Mouse (Mus musculus): Measurements from ENCODE around the gene Tprg. TPM values are rescaled to one million over a fixed set of nuclear protein-coding genes. Genes with fewer than 3 reads are reported as not detected.

The Tprg gene
- polyA plus RNA-seq, 1 experiment from 2014 or later, result not detected

DNA sequence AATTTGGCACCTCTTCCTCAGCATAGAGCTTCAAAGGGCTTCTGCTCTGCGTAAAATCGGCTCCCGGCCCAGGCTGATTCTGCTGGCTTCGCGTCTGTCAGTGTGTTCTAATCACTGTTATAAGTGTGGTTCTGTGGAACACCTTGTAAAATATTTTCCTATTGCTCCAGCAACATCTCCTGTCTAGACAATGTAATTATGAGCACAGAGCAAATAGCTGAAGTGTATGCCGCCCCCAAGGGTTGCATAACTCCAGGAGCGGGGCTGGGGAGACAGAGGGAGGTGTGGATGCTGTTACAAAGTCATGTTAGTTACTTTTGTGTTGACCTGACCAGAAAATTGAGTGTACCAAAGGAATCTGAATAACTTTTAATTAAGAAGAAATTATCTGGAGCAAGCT is 81.2 kb downstream of the Tprg start:
- H3K27me3 ChIP-seq (ENCODE audit: control insufficient read depth, insufficient read depth, low read length), result no peaks in the 10 kb centered on the region
- H3K4me2 ChIP-seq, result no peak overlapping the region
- no peaks in the 10 kb centered on the region for H3K4me1 ChIP-seq (ENCODE audit: control insufficient read depth, insufficient read depth, low read length)
- no peaks in the 10 kb centered on the region for H3K36me3 ChIP-seq (ENCODE audit: control insufficient read depth, insufficient read depth, low read length)
- H3K4me3 ChIP-seq (ENCODE audit: low read depth, low read length), result no peak overlapping the region
- no peaks in the 10 kb centered on the region for H3K9me3 ChIP-seq (replicated peaks; ENCODE audit: control insufficient read depth, low read length)
- 71% methylated on average over 7 of the region's 7 CpGs for WGBS (ENCODE audit: insufficient replicate concordance)
- H3K27ac ChIP-seq (ENCODE audit: low read depth, low read length), result no peak overlapping the region
- no peak for ATAC-seq (replicated peaks; ENCODE audit: insufficient number of reproducible peaks, low FRiP score, low TSS enrichment)
- H3K9ac ChIP-seq (ENCODE audit: low read depth, low read length), result no peak overlapping the region

DNA sequence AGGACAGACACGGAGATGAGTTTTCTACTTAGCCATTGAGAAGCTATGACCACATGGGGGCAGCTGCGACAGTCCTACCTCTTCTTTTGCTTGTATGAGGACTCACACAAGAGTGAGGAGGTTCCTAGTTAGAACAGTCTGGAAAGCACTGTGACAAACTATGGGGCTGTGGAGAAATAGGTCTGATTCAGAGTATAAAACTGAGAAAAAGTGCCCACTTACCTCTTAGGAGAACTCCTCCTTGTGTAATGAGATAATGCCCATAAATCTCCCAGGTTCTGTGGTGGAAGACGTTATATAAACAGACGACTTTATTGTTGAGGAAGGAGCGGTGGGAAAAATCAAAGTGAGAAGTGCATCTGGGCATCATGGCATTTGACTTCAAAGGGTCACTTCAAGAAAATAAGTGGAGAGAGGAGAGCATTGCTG is 83.4 kb downstream of the Tprg start:
- no peaks in the 10 kb centered on the region for H3K9me3 ChIP-seq (replicated peaks; ENCODE audit: control insufficient read depth, low read length)
- no peak for ATAC-seq (replicated peaks; ENCODE audit: insufficient number of reproducible peaks, low FRiP score, low TSS enrichment)
- no peak overlapping the region for H3K4me3 ChIP-seq (ENCODE audit: low read depth, low read length)
- no peaks in the 10 kb centered on the region for H3K4me1 ChIP-seq (ENCODE audit: control insufficient read depth, insufficient read depth, low read length)
- H3K27me3 ChIP-seq (ENCODE audit: control insufficient read depth, insufficient read depth, low read length), result no peaks in the 10 kb centered on the region
- no peak overlapping the region for H3K4me2 ChIP-seq
- WGBS (ENCODE audit: insufficient replicate concordance), result 65% methylated on average over 5 of the region's 5 CpGs
- H3K9ac ChIP-seq (ENCODE audit: low read depth, low read length), result no peak overlapping the region
- H3K27ac ChIP-seq (ENCODE audit: low read depth, low read length), result no peak overlapping the region
- H3K36me3 ChIP-seq (ENCODE audit: control insufficient read depth, insufficient read depth, low read length), result no peaks in the 10 kb centered on the region

DNA sequence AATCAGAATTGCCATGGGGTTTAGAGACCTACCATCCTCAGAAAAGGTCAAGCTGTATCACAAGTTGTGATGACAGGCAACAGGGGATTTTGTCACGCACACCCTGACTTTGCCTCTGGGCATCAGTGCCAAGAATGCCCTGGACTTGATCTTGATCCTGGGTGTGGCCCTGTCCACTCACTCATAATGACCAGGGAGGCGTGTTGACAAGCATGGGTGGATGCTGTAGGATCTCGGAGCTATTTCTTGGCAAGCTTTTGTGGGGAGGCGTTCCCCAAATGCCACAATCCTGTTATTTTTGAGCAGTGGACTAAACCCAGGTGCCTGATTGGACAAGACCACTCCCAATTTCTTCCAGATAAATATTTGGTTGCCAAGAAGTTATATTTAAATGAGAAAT is 87.5 kb downstream of the Tprg start:
- H3K4me3 ChIP-seq (ENCODE audit: low read depth, low read length), result no peak overlapping the region
- no peaks in the 10 kb centered on the region for H3K27me3 ChIP-seq (ENCODE audit: control insufficient read depth, insufficient read depth, low read length)
- H3K4me2 ChIP-seq, result no peak overlapping the region
- WGBS (ENCODE audit: insufficient replicate concordance), result 68% methylated on average over 4 of the region's 4 CpGs
- H3K36me3 ChIP-seq (ENCODE audit: control insufficient read depth, insufficient read depth, low read length), result no peaks in the 10 kb centered on the region
- no peaks in the 10 kb centered on the region for H3K4me1 ChIP-seq (ENCODE audit: control insufficient read depth, insufficient read depth, low read length)
- no peak overlapping the region for H3K27ac ChIP-seq (ENCODE audit: low read depth, low read length)
- H3K9me3 ChIP-seq (replicated peaks; ENCODE audit: control insufficient read depth, low read length), result no peaks in the 10 kb centered on the region
- ATAC-seq (replicated peaks; ENCODE audit: insufficient number of reproducible peaks, low FRiP score, low TSS enrichment), result no peak
- H3K9ac ChIP-seq (ENCODE audit: low read depth, low read length), result no peak overlapping the region

DNA sequence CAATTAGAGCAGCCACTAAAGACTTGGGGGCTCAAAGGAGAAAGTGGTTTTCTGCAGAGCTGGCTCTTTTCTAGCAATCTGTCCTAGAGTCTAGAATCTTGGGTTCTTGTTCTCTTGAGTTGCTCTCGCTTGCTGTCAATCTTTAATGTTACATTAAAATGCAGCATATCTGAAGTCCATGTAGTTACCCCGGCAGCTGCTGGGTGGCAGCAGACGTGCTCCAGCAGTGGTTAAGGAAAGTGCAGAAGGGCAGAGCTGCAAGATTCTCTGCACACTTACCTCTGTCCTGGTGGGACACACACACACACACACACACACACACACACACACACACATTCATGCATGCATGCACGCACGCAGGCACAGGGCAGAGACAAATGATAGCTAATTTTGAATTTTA is 88.2 kb downstream of the Tprg start:
- Histone ChIP-seq H3K9ac (ENCODE audit: low read depth, low read length) (no peak overlapping the region), H3K4me1 (ENCODE audit: control insufficient read depth, insufficient read depth, low read length) (no peaks in the 10 kb centered on the region), H3K4me3 (ENCODE audit: low read depth, low read length) (no peak overlapping the region), H3K27me3 (ENCODE audit: control insufficient read depth, insufficient read depth, low read length) (no peaks in the 10 kb centered on the region), H3K27ac (ENCODE audit: low read depth, low read length) (no peak overlapping the region), H3K4me2 (no peak overlapping the region), H3K9me3 (replicated peaks; ENCODE audit: control insufficient read depth, low read length) (no peaks in the 10 kb centered on the region), H3K36me3 (ENCODE audit: control insufficient read depth, insufficient read depth, low read length) (no peaks in the 10 kb centered on the region)
- no peak for ATAC-seq (replicated peaks; ENCODE audit: insufficient number of reproducible peaks, low FRiP score, low TSS enrichment)
- 50% methylated on average over 5 of the region's 5 CpGs for WGBS (ENCODE audit: insufficient replicate concordance)

DNA sequence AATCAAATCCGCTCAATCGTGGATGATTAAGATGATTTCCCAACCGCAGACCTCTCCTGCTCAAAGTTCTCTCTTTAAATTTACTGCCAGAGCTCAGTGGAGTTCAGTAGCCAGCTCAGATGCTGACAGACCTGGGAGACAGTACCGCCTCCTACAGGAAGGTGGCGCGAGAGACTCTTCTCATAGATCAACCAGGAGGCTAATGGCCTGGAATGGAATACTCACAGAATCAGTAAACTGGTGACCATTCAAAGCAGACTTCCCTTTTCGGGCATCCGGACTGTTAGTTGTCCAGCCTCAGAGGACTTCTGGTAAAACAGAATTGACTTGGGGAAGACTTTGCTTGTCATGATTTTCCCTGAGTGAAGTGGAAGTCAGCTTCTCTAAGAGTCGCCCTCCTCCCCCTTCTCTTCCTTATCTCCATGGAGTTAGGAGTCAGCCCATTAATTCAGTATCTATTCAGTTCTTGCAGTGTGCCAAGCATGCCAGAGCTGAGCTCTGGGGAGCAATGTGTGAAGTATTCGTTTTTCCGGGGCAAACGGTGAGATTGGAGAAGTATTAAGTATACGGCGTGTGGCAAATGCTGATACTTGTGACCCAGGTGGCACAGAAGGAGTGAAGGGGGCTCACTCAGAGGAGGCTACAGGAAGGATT is 90.2 kb downstream of the Tprg start:
- H3K9ac ChIP-seq (ENCODE audit: low read depth, low read length), result no peak overlapping the region
- H3K27ac ChIP-seq (ENCODE audit: low read depth, low read length), result no peak overlapping the region
- ATAC-seq (replicated peaks; ENCODE audit: insufficient number of reproducible peaks, low FRiP score, low TSS enrichment), result no peak
- no peaks in the 10 kb centered on the region for H3K4me1 ChIP-seq (ENCODE audit: control insufficient read depth, insufficient read depth, low read length)
- no peaks in the 10 kb centered on the region for H3K9me3 ChIP-seq (replicated peaks; ENCODE audit: control insufficient read depth, low read length)
- no peaks in the 10 kb centered on the region for H3K27me3 ChIP-seq (ENCODE audit: control insufficient read depth, insufficient read depth, low read length)
- WGBS (ENCODE audit: insufficient replicate concordance), result 36% methylated on average over 14 of the region's 14 CpGs
- H3K4me3 ChIP-seq (ENCODE audit: low read depth, low read length), result no peak overlapping the region
- H3K36me3 ChIP-seq (ENCODE audit: control insufficient read depth, insufficient read depth, low read length), result no peaks in the 10 kb centered on the region
- no peak overlapping the region for H3K4me2 ChIP-seq

DNA sequence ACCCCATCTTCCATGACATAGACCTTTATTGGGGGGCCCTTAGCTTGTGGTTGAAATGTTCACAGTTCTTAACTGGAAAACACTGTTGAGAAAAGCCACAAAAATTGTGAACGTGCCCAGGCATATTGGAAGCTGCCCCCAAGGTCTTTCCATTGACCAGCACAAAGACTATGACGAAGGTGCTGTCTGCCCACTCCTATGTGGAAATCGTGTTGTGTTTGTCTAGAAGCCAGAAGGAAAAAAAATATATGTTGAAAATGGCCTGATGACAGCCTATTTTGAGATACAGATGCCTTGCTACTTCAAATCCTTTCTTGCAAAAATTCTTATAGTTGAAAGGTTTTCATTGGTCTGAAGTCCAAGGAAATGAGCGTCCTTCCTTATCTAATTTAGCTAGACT is 91.1 kb downstream of the Tprg start:
- no peak for ATAC-seq (replicated peaks; ENCODE audit: insufficient number of reproducible peaks, low FRiP score, low TSS enrichment)
- Histone ChIP-seq H3K9me3 (replicated peaks; ENCODE audit: control insufficient read depth, low read length) (no peaks in the 10 kb centered on the region), H3K4me2 (no peak overlapping the region), H3K4me1 (ENCODE audit: control insufficient read depth, insufficient read depth, low read length) (no peaks in the 10 kb centered on the region), H3K4me3 (ENCODE audit: low read depth, low read length) (no peak overlapping the region), H3K27ac (ENCODE audit: low read depth, low read length) (no peak overlapping the region), H3K27me3 (ENCODE audit: control insufficient read depth, insufficient read depth, low read length) (no peaks in the 10 kb centered on the region), H3K9ac (ENCODE audit: low read depth, low read length) (no peak overlapping the region), H3K36me3 (ENCODE audit: control insufficient read depth, insufficient read depth, low read length) (no peaks in the 10 kb centered on the region)
- WGBS (ENCODE audit: insufficient replicate concordance), result 69% methylated on average over 4 of the region's 4 CpGs

DNA sequence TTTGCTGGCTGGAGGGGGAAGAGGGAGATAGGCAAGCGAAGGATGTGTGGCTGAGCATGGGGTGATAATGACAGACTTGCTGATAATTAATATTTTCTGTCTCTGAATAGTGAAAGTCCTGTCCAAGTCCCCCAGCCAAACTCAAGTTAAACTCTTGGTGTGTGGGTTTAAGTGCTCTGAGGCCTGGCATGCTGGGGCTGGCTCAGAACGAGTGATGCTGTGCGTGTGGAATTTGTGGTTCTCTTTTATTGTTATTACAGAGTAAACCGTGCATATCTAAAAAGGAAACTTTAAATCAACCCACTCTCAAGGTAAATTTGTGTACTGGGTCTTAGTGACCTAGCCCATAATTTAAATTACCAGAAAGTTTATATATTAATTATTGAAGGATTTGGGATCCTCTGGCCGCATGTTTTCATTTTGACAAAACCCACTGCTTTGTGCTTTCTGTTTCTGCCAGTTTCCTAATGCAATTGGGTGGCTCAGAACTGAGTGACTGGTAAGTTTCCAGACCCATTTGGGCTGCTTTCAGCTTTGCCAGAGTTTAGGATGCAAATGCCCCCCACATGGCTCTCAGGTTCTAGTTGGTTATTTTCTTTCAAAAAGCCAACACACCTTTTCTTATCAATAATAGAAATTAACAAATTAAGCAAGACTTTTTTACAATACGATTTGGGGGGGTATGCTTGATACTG is 99.0 kb downstream of the Tprg start:
- H3K9me3 ChIP-seq (replicated peaks; ENCODE audit: control insufficient read depth, low read length), result no peaks in the 10 kb centered on the region
- no peaks in the 10 kb centered on the region for H3K36me3 ChIP-seq (ENCODE audit: control insufficient read depth, insufficient read depth, low read length)
- H3K27me3 ChIP-seq (ENCODE audit: control insufficient read depth, insufficient read depth, low read length), result no peaks in the 10 kb centered on the region
- H3K4me3 ChIP-seq (ENCODE audit: low read depth, low read length), result no peak overlapping the region
- 74% methylated on average over 6 of the region's 6 CpGs for WGBS (ENCODE audit: insufficient replicate concordance)
- no peak overlapping the region for H3K4me2 ChIP-seq
- H3K9ac ChIP-seq (ENCODE audit: low read depth, low read length), result no peak overlapping the region
- ATAC-seq (replicated peaks; ENCODE audit: insufficient number of reproducible peaks, low FRiP score, low TSS enrichment), result no peak
- no peaks in the 10 kb centered on the region for H3K4me1 ChIP-seq (ENCODE audit: control insufficient read depth, insufficient read depth, low read length)
- H3K27ac ChIP-seq (ENCODE audit: low read depth, low read length), result no peak overlapping the region

GRCm38 (mm10) chr16:25394676-25395075 is 108.1 kb downstream of the Tprg start:
- Histone ChIP-seq H3K4me2 (no peak overlapping the region), H3K4me1 (ENCODE audit: control insufficient read depth, insufficient read depth, low read length) (no peaks in the 10 kb centered on the region), H3K36me3 (ENCODE audit: control insufficient read depth, insufficient read depth, low read length) (no peaks in the 10 kb centered on the region), H3K27ac (ENCODE audit: low read depth, low read length) (no peak overlapping the region), H3K9me3 (replicated peaks; ENCODE audit: control insufficient read depth, low read length) (no peaks in the 10 kb centered on the region), H3K4me3 (ENCODE audit: low read depth, low read length) (no peak overlapping the region), H3K9ac (ENCODE audit: low read depth, low read length) (no peak overlapping the region), H3K27me3 (ENCODE audit: control insufficient read depth, insufficient read depth, low read length) (no peaks in the 10 kb centered on the region)
- 70% methylated on average over 1 of the region's 1 CpGs for WGBS (ENCODE audit: insufficient replicate concordance)
- ATAC-seq (replicated peaks; ENCODE audit: insufficient number of reproducible peaks, low FRiP score, low TSS enrichment), result no peak

GRCm38 (mm10) chr16:25404156-25404555 is 117.5 kb downstream of the Tprg start:
- 0 out of 2 replicates have a peak, but pooled peaks cover 3% of the 10 kb centered on the region for H3K4me1 ChIP-seq (ENCODE audit: control insufficient read depth, insufficient read depth, low read length)
- H3K36me3 ChIP-seq (ENCODE audit: control insufficient read depth, insufficient read depth, low read length), result no peaks in the 10 kb centered on the region
- H3K4me3 ChIP-seq (ENCODE audit: low read depth, low read length), result no peak overlapping the region
- no peak overlapping the region for H3K27ac ChIP-seq (ENCODE audit: low read depth, low read length)
- H3K4me2 ChIP-seq, result no peak overlapping the region
- WGBS (ENCODE audit: insufficient replicate concordance), result 69% methylated on average over 6 of the region's 6 CpGs
- no peaks in the 10 kb centered on the region for H3K9me3 ChIP-seq (replicated peaks; ENCODE audit: control insufficient read depth, low read length)
- ATAC-seq (replicated peaks; ENCODE audit: insufficient number of reproducible peaks, low FRiP score, low TSS enrichment), result no peak
- H3K27me3 ChIP-seq (ENCODE audit: control insufficient read depth, insufficient read depth, low read length), result no peaks in the 10 kb centered on the region
- H3K9ac ChIP-seq (ENCODE audit: low read depth, low read length), result no peak overlapping the region

Data from heart, embryonic 11.5 days (tissue).